Mouse (Mus musculus) embryonic facial prominence, embryonic 14.5 days (tissue): Measurements from ENCODE around the gene Trim26. TPM values are rescaled to one million over a fixed set of nuclear protein-coding genes. Genes with fewer than 3 reads are reported as not detected.

ENCODE experiments used
- ATAC-seq: fragments of 200-750 bp; cut with Nextera tagmentation; 2 replicates; pipeline ENCODE4 v1.8.0; 2017; ENCODE audit warnings: low read depth, moderate number of reproducible peaks, moderate TSS enrichment
- DNase-seq: peaks from one replicate; pipeline ENCODE4 v3.0.0-alpha.2; 2015; ENCODE audit warnings: low spot score
- H3K27ac ChIP-seq: fragments of 300-500 bp; sonication (generic); replicated peaks from 2 replicates; pipeline ENCODE4 v1.5.1; 2014; ENCODE audit warnings: low read depth, mild to moderate bottlenecking, low read length, moderate library complexity
- H3K27me3 ChIP-seq: fragments of 300-500 bp; sonication (generic); replicated peaks from 2 replicates; pipeline ENCODE4 v1.6.1; 2014; ENCODE audit warnings: low read length; ENCODE audit not compliant: control insufficient read depth, insufficient read depth
- H3K36me3 ChIP-seq: fragments of 300-500 bp; sonication (generic); 2 replicates; pipeline ENCODE4 v1.6.1; 2014; ENCODE audit warnings: low read length, mixed read lengths; ENCODE audit not compliant: control insufficient read depth, insufficient read depth
- H3K4me1 ChIP-seq: fragments of 300-500 bp; sonication (generic); 2 replicates; pipeline ENCODE4 v1.6.1; 2014; ENCODE audit warnings: antibody characterized with exemption, low read length; ENCODE audit not compliant: control insufficient read depth, insufficient read depth
- H3K4me2 ChIP-seq: fragments of 300-500 bp; sonication (generic); 2 replicates; pipeline ENCODE4 v1.6.1; 2014; ENCODE audit warnings: low read depth, mild to moderate bottlenecking, low read length, moderate library complexity, mixed read lengths
- H3K4me3 ChIP-seq: fragments of 300-500 bp; sonication (generic); 2 replicates; pipeline ENCODE4 v1.5.1; 2014; ENCODE audit warnings: low read depth, mild to moderate bottlenecking, low read length
- H3K9ac ChIP-seq: fragments of 300-500 bp; sonication (generic); 2 replicates; pipeline ENCODE4 v1.6.1; 2014; ENCODE audit warnings: low read depth, mild to moderate bottlenecking, low read length, moderate library complexity, mixed read lengths
- H3K9me3 ChIP-seq: fragments of 300-500 bp; sonication (generic); 2 replicates; pipeline ENCODE4 v1.6.1; 2016; ENCODE audit warnings: low read length; ENCODE audit not compliant: control insufficient read depth
- WGBS: fragments of 180-500 bp; shearing (Covaris S2); extraction: QIAGEN DNeasy Blood & Tissue Kit; methylation state at CpG from one replicate; pipeline ENCODE4 v1.1.7; 2014; 5-methylcytosine and 5-hydroxymethylcytosine counted together
- polyA plus RNA-seq: library from polyadenylated mRNA; unstranded; fragments of >200 nt; fragmentation: Nextera tagmentation; extraction: Ambion mirVana; gene quantifications from 2 replicates; pipeline ENCODE4 v1.2.1, GENCODE M21; 2014

Trim26 gene
- polyA plus RNA-seq, 1 experiment from 2014 or later = 28.5 TPM

DNA sequence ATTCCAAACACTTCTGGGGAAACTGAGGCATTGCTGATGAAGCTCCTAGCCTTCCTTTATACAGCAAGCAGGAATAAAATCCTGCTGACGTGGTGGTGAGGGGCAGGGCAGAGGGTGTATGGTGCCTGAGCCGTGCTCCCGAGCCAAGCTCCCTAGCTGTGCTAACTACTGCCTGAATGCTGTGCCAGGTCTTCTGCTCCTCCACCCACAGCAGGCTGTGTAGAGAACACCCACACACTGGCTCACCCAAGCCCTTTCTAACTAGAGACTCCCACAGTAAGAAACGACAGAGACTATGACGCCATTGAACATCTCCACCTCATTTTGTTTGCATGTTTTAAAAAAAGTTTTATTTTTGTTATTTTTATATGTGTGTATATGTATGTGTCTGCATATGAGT, 63.1 kb downstream of the Trim26 start:
- DNase-seq (no peak), ATAC-seq (no peak)
- Histone ChIP-seq H3K4me3 (no peak overlapping the region), H3K36me3 (no peaks in the 10 kb centered on the region), H3K27me3 (no peaks in the 10 kb centered on the region), H3K27ac (no peak overlapping the region), H3K9me3 (no peaks in the 10 kb centered on the region), H3K4me1 (no peaks in the 10 kb centered on the region), H3K4me2 (no peak overlapping the region), H3K9ac (no peak overlapping the region)
- 85% methylated on average over 5 of the region's 5 CpGs for WGBS

DNA sequence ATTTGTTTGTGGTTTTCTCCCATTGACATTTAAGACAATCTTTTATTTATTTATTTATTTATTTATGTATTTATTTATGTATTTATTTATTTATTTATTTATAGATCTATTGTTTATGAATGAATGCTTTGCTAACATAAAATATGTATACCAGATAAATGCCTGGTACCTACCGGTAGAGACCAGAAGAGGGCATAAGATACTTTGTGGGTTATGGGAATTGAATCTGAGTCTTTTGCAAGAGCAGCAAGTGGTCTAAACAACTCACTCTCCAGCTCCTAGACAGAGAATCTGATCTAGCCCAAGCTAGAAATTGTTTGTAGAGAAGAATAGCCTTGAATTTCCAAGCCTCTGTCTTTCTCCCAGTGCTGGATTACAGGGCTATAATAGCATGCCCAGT, 63.8 kb downstream of the Trim26 start:
- H3K27me3 ChIP-seq = no peaks in the 10 kb centered on the region
- no peaks in the 10 kb centered on the region for H3K36me3 ChIP-seq
- WGBS = 28% methylated on average over 1 of the region's 1 CpGs
- no peak overlapping the region for H3K4me2 ChIP-seq
- no peaks in the 10 kb centered on the region for H3K9me3 ChIP-seq
- no peak for ATAC-seq
- no peaks in the 10 kb centered on the region for H3K4me1 ChIP-seq
- no peak overlapping the region for H3K27ac ChIP-seq
- no peak overlapping the region for H3K9ac ChIP-seq
- no peak overlapping the region for H3K4me3 ChIP-seq
- no peak for DNase-seq

DNA sequence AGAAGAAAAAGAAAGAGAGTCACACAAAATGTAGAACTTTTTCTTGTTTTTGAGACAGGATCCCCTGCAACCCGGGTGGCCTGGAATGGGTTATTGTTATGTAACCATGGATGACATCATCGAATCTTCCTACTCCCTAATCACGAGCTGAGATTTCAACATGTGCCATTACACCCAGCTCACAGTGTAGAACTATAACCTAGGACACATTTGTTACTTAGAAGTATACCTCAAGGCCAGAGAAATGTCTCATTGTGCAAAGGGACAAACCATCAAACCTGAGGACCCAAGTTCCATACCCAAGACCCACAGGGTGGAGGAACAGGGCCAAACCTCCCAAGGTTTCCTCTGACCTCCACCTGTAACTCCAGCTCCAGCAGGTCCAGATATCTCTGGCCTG, 66.7 kb downstream of the Trim26 start:
- DNase-seq (no peak), ATAC-seq (no peak)
- no peaks in the 10 kb centered on the region for H3K27me3 ChIP-seq
- H3K9ac ChIP-seq = no peak overlapping the region
- no peaks in the 10 kb centered on the region for H3K4me1 ChIP-seq
- H3K4me3 ChIP-seq = no peak overlapping the region
- 77% methylated on average over 3 of the region's 3 CpGs for WGBS
- H3K4me2 ChIP-seq = no peak overlapping the region
- H3K9me3 ChIP-seq = no peaks in the 10 kb centered on the region
- H3K27ac ChIP-seq = no peak overlapping the region
- no peaks in the 10 kb centered on the region for H3K36me3 ChIP-seq

DNA sequence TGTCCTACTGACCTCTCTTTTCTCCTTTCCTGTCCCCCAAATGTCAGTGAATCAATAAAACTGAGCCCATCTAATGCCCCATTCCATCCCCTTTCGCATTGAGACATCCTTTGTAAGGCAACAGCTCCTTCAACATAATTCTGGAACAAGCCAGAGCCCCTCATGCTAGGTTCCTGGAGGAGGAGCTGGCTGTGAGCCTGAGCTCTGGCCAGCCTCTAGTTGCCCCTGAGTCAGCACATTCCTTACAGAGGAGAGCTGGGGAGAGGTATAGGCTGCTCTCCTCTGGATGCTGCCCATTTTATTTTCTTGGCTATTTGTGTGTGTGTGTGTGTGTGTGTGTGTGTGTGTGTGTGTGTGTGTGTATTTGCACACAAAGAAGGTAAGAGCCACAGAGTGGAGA, 71.3 kb downstream of the Trim26 start:
- H3K9me3 ChIP-seq = no peaks in the 10 kb centered on the region
- ATAC-seq = no peak
- H3K4me1 ChIP-seq = no peaks in the 10 kb centered on the region
- peak; percentile 20 for DNase-seq
- H3K9ac ChIP-seq = no peak overlapping the region
- no peak overlapping the region for H3K27ac ChIP-seq
- 0 out of 2 replicates have a peak, but pooled peaks cover 3% of the 10 kb centered on the region for H3K27me3 ChIP-seq
- no peak overlapping the region for H3K4me2 ChIP-seq
- 40% methylated on average over 1 of the region's 1 CpGs for WGBS
- H3K4me3 ChIP-seq = no peak overlapping the region
- H3K36me3 ChIP-seq = no peaks in the 10 kb centered on the region

Other genes starting within 250 kb of the Trim26 start
- not detected in 2 replicates for gene H2-M9, start 194.5 kb upstream of the Trim26 start, polyA plus RNA-seq
- gene H2-M1, start 164.9 kb upstream of the Trim26 start, polyA plus RNA-seq = not detected in 2 replicates
- not detected in 2 replicates for gene H2-M10.5, start 64.2 kb upstream of the Trim26 start, polyA plus RNA-seq
- not detected in 2 replicates for gene H2-M10.6, start 25.0 kb upstream of the Trim26 start, polyA plus RNA-seq
- gene Trim15, start 30.1 kb downstream of the Trim26 start, polyA plus RNA-seq = 0.10 and 0.15 TPM in 2 replicates
- gene Trim10, start 32.4 kb downstream of the Trim26 start, polyA plus RNA-seq = 3.6 and 3.7 TPM in 2 replicates
- gene Trim40, start 53.0 kb downstream of the Trim26 start, polyA plus RNA-seq = not detected in 2 replicates
- not detected in 2 replicates for gene Trim31, start 61.0 kb downstream of the Trim26 start, polyA plus RNA-seq
- 1.2 and 2.7 TPM in 2 replicates for gene Rnf39, start 105.8 kb downstream of the Trim26 start, polyA plus RNA-seq
- gene Ppp1r11, start 114.6 kb downstream of the Trim26 start, polyA plus RNA-seq = 125 and 130 TPM in 2 replicates
- 89.6 and 94.7 TPM in 2 replicates for gene Znrd1, start 121.4 kb downstream of the Trim26 start, polyA plus RNA-seq
- gene Znrd1as, start 121.5 kb downstream of the Trim26 start, polyA plus RNA-seq = 5.9 and 6.1 TPM in 2 replicates
- not detected in 2 replicates for gene 2410137M14Rik, start 144.1 kb downstream of the Trim26 start, polyA plus RNA-seq
- gene H2-M5, start 152.4 kb downstream of the Trim26 start, polyA plus RNA-seq = 0.21 and 0.22 TPM in 2 replicates
- gene Zfp57, start 164.0 kb downstream of the Trim26 start, polyA plus RNA-seq = 45.5 and 64.8 TPM in 2 replicates
- 0.12 and 0.22 TPM in 2 replicates for gene Mog, start 186.3 kb downstream of the Trim26 start, polyA plus RNA-seq
- 8.4 and 10.2 TPM in 2 replicates for gene Gabbr1, start 208.8 kb downstream of the Trim26 start, polyA plus RNA-seq